Mouse (Mus musculus) cerebellum, postnatal 36 days (tissue): Measurements from ENCODE around the gene Lamtor3.
"Not testable (repeated sequence)": the region's sequence is repeated elsewhere in the genome, so short reads cannot be mapped to it uniquely, and the experiment has no call there.

Source experiments
- DNase-seq, 2 experiments: peaks; one replicate each; pipeline ENCODE4 v3.0.0; 2021 to 2022; ENCODE audit warnings: mixed read lengths in 2 of 2

Gene Lamtor3

GRCm38 (mm10) chr3:137935570-137936525, 17.5 kb downstream of the Lamtor3 start:
- DNase-seq = no peak

- no peak for DNase-seq
These were observed 18.2 kb downstream of the Lamtor3 start for GRCm38 (mm10) chr3:137936541-137936940.

- peak; percentile 28 to 37 for DNase-seq
These were observed 20.3 kb downstream of the Lamtor3 start for GRCm38 (mm10) chr3:137938608-137939007.

- no peak for DNase-seq
These were observed 22.5 kb downstream of the Lamtor3 start for GRCm38 (mm10) chr3:137940757-137941156.

- no peak for DNase-seq
These were observed 23.2 kb downstream of the Lamtor3 start for GRCm38 (mm10) chr3:137941555-137941954.

GRCm38 (mm10) chr3:137942098-137942622, 23.9 kb downstream of the Lamtor3 start:
- no peak for DNase-seq

- no peak for DNase-seq
These were observed 25.4 kb downstream of the Lamtor3 start for GRCm38 (mm10) chr3:137943737-137944154.

- DNase-seq = no peak
These were observed 28.5 kb downstream of the Lamtor3 start for GRCm38 (mm10) chr3:137946827-137947226.

GRCm38 (mm10) chr3:137947525-137947924, 29.2 kb downstream of the Lamtor3 start:
- DNase-seq = no peak

- DNase-seq = no peak
These were observed 32.0 kb downstream of the Lamtor3 start for GRCm38 (mm10) chr3:137950191-137950885.

GRCm38 (mm10) chr3:137951302-137951701, 33.0 kb downstream of the Lamtor3 start:
- DNase-seq = not testable (repeated sequence)

- no peak for DNase-seq
These were observed 33.5 kb downstream of the Lamtor3 start for GRCm38 (mm10) chr3:137951819-137952218.

GRCm38 (mm10) chr3:137952225-137952913, 34.1 kb downstream of the Lamtor3 start:
- no peak for DNase-seq

GRCm38 (mm10) chr3:137952914-137953880, 34.9 kb downstream of the Lamtor3 start:
- DNase-seq = no peak

GRCm38 (mm10) chr3:137954256-137954916, 36.1 kb downstream of the Lamtor3 start:
- no peak for DNase-seq

GRCm38 (mm10) chr3:137955560-137956081, 37.3 kb downstream of the Lamtor3 start:
- DNase-seq = no peak

GRCm38 (mm10) chr3:137957864-137958263, 39.6 kb downstream of the Lamtor3 start:
- no peak for DNase-seq

GRCm38 (mm10) chr3:137958352-137958751, 40.0 kb downstream of the Lamtor3 start:
- DNase-seq = no peak

- DNase-seq = peak; percentile 14 to 22
These were observed 41.1 kb downstream of the Lamtor3 start for GRCm38 (mm10) chr3:137959456-137959855.

- DNase-seq = peak; percentile 56 to 63
These were observed 43.6 kb downstream of the Lamtor3 start for GRCm38 (mm10) chr3:137961736-137962385.
